ENCODE assay signal across 26 mouse cellular contexts in genomic region chr14:101593340-101593739, GRCm38 (mm10).
"Had no signal": no experiment of that assay in that cellular context is flagged by ENCODE, and none has a peak within 500 bp of the region (broad histone marks: within the 10 kb centered on the region; RNA-seq: fewer than 3 reads in every experiment).

No protein-coding gene starts in this region.

- H3K9me3 ChIP-seq: heart, embryonic 10.5 days; hindbrain, embryonic 13.5 days; hindbrain, embryonic 15.5 days; kidney, embryonic 15.5 days; limb, embryonic 10.5 days; limb, embryonic 12.5 days; liver, embryonic 13.5 days; liver, embryonic 15.5 days had no signal

- H3K36me3 ChIP-seq: heart, embryonic 10.5 days; hindbrain, embryonic 13.5 days; hindbrain, embryonic 15.5 days; kidney, embryonic 15.5 days; limb, embryonic 10.5 days; limb, embryonic 12.5 days; liver, embryonic 13.5 days; liver, embryonic 15.5 days had no signal

- H3K27ac ChIP-seq: heart, embryonic 10.5 days; hindbrain, embryonic 13.5 days; hindbrain, embryonic 15.5 days; hindbrain, postnatal 0 days; kidney, embryonic 15.5 days; kidney, postnatal 0 days; left cerebral cortex, adult 2 months; limb, embryonic 10.5 days; limb, embryonic 12.5 days; liver, embryonic 13.5 days; liver, embryonic 15.5 days had no signal

- H3K4me1 ChIP-seq: heart, embryonic 10.5 days; hindbrain, embryonic 13.5 days; hindbrain, embryonic 15.5 days; liver, embryonic 13.5 days; liver, embryonic 15.5 days had no signal

- H3K27me3 ChIP-seq: heart, embryonic 12.5 days; hindbrain, embryonic 13.5 days; hindbrain, embryonic 15.5 days; kidney, embryonic 15.5 days; limb, embryonic 12.5 days; liver, embryonic 13.5 days; liver, embryonic 15.5 days had no signal

- H3K4me2 ChIP-seq: heart, embryonic 12.5 days; hindbrain, embryonic 13.5 days; hindbrain, embryonic 15.5 days; kidney, embryonic 15.5 days; limb, embryonic 12.5 days; liver, embryonic 11.5 days; liver, embryonic 13.5 days; liver, embryonic 15.5 days had no signal

- H3K9ac ChIP-seq: heart, embryonic 12.5 days; hindbrain, embryonic 13.5 days; hindbrain, embryonic 15.5 days; kidney, embryonic 15.5 days; limb, embryonic 12.5 days; liver, embryonic 13.5 days; liver, embryonic 15.5 days had no signal

- DNase-seq: gastrocnemius, postnatal 14 days; gastrocnemius, postnatal 36 days; heart, adult 18-20 months; heart, postnatal 10 days; heart, postnatal 36 days; kidney, adult 11 months; kidney, adult 2 months; kidney, adult 9 months; kidney, postnatal 14 days; kidney, postnatal 36 days; liver; liver, embryonic 13.5 days; lung, adult 18-20 months had no signal

- H3K4me3 ChIP-seq: heart, embryonic 10.5 days; heart, embryonic 12.5 days; hindbrain, embryonic 13.5 days; hindbrain, embryonic 15.5 days; kidney, embryonic 15.5 days; left cerebral cortex, adult 2 months; limb, embryonic 10.5 days; limb, embryonic 12.5 days; liver, embryonic 13.5 days; liver, embryonic 15.5 days had no signal

- ATAC-seq: hindbrain, postnatal 0 days; intestine, embryonic 16.5 days had no signal
